Mouse (Mus musculus) T-helper 17 cell (primary cell): ENCODE results near the gene Rapgef2.

Experiments
- in situ Hi-C, 2 experiments: fragments of 300-600 bp; cut with MboI, MseI; formaldehyde crosslinking; loops; 1 replicate in 1 of 2; 2 replicates in 1 of 2; pipeline ENCODE4 v1.15.1; 2025; ENCODE audit warnings: high pct_unique_total_duplicates in 2 of 2

Gene Rapgef2

DNA sequence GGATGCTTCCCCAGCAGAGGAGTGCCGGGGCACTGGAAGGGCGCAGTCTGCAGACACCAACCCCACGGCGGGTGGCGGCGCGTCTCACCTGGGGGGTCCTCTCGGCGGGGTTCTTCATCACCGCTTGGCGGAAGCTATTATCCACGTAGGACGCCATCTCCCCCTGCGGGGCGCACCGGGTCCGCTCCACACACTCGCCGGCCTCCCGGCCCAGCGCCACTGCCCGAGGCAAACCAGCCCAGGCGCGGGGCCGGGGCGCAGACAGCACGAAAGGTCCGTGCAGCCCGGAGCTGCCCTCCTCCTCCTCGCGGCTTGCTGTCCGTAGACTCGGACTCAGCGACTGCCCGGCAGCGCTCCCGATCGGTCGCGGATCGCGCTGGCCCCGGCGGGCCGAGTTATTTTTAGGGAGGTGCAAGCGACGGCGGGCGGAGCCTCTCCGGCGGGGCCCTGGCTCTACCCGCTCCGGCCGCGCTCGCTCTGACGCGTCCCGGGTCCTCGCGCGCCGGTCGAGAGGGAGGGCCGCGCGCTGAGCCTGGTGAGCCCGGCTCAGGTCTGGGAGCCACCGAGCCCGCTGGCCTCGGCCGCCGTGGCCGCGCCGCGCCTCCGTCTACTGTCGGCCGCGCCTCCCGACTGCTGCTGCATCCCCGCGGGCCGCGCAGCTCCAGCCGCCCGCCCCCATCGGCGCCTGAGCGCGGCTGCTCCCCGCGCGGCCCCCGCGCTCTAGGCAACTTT lies at the start of gene Rapgef2:
TSS of gene Rapgef2 (minus strand) at position 142 of the 732 bp plus-strand sequence.
- in situ Hi-C loops = loop anchor here (5.0 to 25.0 kb wide), 4 partner anchors 39 to 1526 kb away; partner anchors contain the start of gene Gria2 (in 1 of the 2)

DNA sequence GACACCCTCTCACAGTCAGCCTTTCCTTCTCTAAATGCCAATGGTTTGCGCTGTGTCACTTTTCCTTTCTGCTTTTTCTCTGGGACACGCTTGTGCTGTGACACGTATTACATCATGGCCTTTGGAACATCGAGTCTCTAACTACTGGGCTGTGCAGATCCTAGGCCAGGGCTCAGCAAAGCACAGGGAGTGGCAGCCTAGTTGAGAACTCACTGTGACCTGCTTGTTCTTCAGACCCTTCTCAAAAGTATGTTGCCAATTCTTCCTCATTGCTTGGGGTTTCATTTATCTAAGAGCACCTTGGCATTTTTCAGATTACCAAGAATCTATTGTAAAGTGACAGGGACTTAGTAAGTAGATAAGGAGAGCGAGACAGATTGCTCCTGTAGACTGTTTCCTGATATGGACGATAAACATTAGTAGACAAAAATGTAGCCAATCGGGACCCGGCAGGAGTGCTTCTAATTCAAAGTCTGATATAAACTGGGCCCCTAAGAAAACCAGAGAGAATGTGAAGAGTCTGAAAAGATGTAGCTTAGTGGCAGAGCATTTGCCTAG lies 47.4 kb upstream of the Rapgef2 start:
- in situ Hi-C loops = no loop called here

DNA sequence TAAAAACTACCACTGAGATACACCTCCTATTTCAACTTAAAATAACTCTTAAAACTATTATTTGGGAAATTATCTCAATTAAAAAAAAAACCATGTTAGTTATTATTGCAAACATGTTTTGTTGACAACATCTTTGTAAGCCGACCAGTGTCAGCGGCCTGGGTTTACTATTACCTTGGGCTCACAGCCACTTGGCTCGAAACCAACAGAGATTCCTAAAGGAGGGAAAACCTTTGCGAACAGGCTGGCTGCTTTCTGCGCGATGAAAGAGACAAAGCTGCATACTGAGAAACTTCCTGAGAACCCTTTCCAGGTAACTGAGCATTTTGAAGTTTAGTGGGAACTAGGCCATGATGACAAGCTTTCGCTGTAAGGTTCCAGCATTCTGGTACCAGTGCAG lies 46.7 kb upstream of the Rapgef2 start:
- in situ Hi-C loops = no loop called here

DNA sequence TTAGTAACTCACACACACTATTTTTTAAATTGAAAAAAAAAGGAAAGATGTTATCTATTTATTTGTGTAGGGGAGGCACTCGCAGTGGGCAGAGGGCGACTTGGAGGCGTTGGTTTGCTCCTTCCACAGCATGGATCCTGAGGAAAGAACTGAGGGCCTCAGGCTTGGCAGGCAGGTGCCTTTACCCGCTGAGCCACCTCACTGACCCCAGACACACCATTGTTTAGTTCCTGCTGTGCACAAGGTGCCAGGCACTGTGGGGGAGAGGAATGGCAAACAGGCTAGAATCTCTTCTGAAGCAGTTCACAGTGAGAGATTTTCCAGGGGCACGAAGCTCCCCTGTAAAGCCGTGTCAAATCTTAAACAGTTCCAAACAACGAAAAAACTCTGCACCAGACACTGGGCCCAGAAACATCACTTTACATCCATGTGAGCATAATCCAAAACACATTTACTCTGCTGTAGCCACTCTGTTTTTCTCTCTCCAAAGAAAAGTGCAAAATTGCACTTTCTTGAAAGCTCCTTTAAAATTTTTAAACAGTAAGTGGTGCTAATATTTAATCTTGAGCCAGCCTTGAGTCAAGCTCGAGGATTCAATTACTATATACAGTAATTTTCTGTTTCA lies 43.5 kb upstream of the Rapgef2 start:
- in situ Hi-C loops = no loop called here

DNA sequence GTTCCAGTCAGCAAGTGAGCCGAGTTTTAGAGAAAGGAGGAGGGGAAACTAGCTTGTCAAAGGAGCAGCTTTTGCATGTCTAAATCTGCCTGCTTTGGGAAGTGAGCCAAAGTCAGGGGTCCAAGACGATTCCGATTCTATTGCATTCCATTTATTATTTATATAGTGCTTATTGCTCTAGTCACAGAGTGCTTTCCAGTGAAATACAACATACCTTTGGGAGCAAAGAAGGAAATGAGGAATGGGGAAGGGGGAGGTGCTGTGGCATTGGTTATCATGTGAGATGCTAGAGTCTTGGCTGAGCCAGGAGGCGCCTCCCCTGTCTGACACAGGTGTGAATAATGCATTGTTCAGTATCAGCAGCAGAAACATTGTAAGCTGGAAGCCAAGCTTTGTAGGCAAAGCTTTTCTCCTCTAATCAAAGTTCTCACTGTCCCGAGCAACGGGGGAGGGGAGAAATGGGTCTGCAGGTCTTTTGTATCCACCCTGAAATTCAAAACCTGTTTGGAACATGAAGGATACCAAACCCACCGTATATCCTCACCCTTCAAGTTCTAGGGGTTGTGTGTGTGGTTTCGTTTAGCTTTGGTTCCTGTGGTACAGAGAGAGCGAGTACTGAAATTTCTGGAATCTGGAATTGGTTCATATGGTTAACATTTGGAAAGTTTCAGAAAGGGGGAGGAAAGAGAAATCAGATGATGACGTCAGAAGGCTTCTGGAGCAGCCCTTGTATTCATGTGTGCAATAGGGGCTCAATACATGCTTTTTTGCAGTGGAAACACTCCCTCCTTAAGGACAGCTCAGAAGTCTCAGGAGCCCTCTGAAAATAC lies 38.6 kb upstream of the Rapgef2 start:
- in situ Hi-C loops = no loop called here

DNA sequence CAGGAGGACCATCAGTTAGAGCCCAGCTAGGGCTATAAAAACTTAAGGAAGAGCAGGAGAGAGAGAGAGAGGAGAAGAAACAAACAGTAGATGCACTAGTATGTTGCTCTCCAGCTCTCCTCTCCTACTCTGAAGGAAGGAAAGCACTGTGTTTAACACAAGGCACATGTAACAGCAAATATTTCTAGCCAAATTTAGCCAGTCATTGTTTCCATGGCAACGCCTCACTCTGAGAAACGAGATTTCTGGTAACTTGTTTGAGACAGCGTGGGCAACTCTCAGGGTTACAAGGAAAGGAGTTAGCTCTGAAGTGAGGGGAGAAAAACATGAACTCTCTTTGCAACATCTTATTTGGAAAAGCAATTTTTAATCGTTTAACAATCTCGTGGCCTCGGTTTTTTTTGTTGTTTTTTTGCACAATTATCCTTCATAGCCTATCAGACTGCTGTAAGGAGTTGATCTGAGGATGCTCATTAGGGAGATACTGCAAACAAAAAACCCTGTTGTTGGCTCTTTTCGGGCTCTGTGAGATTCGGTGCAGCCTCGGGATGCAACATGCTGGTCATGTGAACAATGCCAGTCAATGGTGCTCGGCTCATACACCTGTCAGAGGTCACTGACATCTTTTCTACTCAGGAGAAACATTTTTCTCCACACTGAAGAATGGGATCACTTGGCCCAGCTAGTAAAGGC lies 27.8 kb upstream of the Rapgef2 start:
- in situ Hi-C loops = no loop called here

DNA sequence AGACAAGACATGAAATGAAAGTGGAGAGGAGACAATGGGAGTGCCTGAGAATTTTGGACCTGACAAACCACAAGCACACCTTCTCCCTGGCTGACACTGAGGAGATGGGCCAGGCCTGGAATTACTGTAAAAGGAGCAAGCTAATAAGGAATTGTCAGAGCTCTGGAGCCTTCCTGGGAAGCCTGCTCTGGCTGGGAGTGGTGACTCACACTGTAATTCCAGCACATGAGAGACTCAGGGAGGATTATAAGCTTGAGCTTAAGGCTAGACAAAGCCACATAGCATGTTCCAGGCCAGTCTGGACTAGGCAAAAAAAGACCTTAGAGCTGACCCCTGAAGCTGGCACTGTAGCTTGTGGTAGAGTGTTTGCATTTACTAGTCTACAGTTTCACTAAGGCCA lies 25.6 kb upstream of the Rapgef2 start:
- in situ Hi-C loops = no loop called here

DNA sequence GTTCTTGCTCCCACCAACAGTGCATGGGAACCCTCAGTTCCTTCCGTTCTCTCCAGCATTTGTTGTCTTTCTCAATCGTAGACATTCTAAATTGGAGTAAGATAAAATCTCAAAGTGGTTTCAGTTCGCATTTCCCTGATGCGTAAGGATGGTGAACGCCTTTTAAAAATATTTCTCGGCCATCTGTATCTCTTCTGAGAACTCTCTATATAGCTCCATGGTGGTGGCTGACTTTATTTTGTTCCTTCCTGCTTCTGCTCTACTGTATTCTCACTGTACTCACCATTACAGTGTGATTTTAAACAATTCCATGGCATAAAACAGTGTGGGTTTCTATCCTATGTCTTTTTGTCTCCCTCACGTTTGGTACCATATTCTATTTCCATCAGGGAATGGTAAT lies 23.9 kb upstream of the Rapgef2 start:
- in situ Hi-C loops = no loop called here

DNA sequence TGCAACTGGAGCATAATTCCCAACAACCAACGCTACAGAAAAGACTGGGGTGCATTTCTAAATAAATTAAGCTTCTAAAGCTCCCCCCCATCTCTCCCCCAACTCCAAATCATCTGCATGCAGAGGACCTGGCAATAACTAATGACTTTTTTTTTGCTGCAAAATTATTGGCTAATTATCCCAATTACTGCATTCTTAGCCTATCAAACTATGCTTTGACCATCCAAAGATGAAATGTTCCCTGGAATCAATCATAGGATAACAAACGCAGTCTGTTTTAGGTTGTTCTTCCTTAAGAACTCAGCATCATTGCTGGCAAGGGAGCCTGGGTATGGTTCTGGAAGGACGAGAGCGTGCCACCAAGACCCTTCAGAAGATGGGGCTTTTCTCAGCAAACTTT lies 22.3 kb upstream of the Rapgef2 start:
- in situ Hi-C loops = no loop called here

DNA sequence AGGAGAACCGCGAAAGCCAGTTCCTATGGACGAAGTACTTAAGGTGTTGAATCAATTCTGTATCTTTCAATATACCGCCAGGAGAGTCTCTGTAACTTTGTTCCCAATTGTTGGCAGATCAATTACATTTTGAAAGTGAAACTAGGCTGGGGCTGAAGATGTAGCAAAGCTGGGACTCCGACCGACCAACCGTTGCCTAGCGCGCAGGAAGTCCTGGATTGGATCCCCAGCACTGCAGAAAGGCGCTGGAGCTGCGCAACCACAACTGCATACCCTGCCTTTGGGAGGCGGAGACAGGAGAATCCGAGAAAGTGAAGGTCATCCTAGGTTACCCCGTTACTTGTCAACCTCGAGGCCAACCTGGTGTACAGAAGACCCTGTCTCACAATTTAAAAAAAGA lies 13.1 kb upstream of the Rapgef2 start:
- in situ Hi-C loops = loop anchor here in 1 of 2 experiments (25.0 kb wide), 1 partner anchor 1513 kb away; the partner anchor contains the start of gene Gria2

DNA sequence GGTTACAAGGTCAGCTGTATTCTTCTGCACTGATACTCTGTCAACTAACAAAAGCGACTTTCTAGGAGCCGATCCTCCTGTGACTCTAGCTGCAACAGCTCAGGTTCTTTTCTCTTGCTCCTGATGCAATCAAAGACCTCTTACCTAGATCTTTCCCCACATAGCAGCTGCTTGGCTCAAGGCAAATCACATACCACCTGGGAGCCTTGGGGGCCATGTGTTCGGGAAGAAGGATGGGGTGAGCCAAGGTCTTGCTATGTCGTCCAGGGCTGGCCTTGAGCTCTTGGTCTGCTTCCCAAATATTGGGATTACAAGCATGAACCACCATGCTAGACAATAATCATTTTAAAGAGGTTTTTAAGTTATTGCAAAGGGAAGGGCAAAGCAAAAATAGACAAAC lies 11.0 kb upstream of the Rapgef2 start:
- in situ Hi-C loops = loop anchor here in 1 of 2 experiments (25.0 kb wide), 1 partner anchor 1515 kb away; the partner anchor contains the start of gene Gria2

DNA sequence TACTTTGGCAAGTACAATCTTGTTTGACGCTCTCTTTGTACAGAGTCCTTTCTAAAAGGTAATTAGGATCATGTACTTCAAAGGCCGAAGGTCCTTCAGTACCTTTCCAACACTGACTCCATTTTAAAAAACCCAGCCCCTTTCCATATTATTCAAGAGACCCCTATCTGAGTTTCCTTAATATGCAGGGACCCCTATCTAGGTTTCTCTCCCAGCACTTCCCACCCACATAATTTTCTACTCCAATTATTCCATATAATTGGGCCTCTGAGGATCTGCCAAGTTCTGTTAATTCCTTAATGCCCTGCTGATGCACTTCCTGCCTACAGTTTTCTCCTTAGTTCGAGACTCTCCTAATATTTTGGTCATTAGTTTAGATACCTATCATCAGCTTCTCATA lies 10.3 kb upstream of the Rapgef2 start:
- in situ Hi-C loops = loop anchor here in 1 of 2 experiments (25.0 kb wide), 1 partner anchor 1516 kb away; the partner anchor contains the start of gene Gria2

DNA sequence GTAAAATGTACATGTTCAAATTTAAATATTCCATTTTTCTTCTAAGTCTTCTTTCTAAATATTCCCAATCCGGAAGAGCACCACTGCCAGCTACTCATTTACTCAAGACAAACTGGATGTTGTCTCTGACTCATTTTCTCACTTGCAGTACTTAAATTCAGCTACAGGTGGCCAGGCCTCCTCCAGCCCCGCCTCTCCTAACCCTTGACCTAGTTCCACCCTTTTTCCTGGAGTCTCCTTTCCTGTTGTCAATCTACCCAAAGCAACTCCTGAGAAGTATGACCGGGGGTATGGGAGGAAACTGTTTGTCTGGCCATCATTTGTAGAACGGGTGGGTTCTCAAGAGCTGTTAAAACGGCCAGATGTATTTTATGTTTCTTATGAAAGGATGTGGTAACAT lies 9.7 kb upstream of the Rapgef2 start:
- in situ Hi-C loops = loop anchor here in 1 of 2 experiments (25.0 kb wide), 1 partner anchor 1516 kb away; the partner anchor contains the start of gene Gria2

DNA sequence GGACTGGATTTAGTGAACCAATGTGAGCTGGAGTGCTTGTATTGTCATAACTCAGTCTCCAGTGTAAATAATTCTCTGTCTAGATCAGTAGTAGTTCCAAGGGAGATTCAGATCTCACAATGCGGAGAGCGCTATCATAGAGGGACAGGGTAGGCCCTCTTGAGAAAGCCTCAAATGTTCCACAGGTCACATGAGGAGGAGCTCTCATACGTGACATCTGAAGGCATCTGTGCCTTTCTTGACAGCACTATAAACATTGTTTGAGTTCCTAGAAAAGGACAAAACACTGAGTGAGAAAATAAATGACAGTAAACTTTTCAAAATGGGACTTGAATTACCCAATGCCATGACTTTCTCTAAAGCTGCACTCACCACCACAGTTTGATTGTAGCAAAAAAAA lies 8.4 kb upstream of the Rapgef2 start:
- in situ Hi-C loops = loop anchor here in 1 of 2 experiments (25.0 kb wide), 1 partner anchor 1518 kb away; the partner anchor contains the start of gene Gria2

DNA sequence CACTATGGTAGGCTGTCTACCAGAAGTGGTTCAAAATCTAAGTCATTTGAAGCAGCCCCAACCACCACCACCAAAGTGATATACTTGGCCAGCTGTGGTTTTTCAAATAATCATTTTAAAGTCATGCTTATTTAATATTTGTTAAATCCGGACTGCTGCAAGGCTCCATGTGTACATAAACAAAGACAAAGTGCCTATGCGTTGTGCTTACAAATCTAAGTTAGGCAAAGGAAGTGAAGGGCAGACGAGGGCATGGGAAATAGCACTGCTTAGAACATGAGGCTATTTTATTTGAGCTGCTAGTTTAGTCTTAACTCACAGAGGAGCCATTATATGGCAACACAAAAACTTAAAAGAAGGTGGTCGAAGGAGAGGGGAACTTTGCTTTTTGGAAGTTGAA lies 6.7 kb upstream of the Rapgef2 start:
- in situ Hi-C loops = loop anchor here in 1 of 2 experiments (25.0 kb wide), 1 partner anchor 1519 kb away; the partner anchor contains the start of gene Gria2

DNA sequence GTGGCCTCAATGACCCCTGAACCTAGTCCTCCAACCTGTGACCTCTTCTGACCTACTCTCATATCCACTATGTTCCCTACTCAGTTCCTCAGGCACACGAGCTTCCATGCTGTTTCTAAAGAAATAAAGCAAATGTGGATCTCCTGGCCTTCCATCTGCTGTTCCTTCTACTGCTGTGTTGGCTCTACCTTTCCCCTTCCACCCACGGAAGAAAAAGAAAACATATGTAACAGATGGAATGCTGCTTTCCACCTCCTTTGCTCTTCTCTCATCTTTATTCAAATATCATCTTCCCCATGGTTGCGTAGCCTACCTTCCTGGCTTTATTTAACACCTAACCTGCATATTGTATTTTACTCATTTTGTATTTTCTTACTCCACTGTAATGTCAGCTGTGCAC lies 2.7 kb upstream of the Rapgef2 start:
- in situ Hi-C loops = loop anchor here (5.0 to 25.0 kb wide), 4 partner anchors 42 to 1523 kb away; partner anchors contain the start of gene Gria2 (in 1 of the 2)

DNA sequence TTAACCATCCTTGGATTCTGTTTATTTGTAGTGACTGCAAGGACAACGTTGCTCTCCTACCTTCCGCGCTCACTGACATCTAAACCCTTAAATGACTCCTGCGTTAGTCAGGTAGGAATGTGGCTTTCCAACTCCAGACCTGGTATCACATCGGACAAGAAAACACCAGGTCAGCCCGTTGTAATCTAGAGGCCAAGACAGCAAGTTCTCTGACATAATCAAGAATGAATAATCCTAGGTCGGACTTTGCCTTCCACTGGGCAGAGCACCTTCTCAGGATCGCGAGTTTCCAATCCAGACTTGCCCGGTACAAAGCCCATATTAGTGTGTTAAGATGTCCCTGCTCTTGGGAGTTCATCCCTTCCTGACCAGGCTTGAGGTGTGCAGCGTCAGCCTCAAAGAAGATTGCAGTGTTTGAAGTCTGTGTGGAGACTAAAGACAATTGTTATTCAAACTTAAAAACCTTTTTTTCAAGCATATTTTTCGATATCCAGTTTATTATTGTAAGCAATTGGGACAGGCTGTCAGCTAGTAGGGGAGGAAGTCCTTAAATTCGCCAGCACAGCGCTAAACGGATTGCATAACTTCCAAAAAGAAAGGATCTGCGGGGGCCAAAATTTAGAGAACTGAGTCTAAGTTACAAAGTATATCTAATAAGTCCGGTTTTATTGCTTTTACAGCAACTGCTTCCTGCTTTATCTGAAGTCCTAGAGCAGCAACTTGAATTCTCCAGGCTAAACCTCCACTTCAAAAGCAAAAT lies 1.6 kb upstream of the Rapgef2 start:
- in situ Hi-C loops = loop anchor here (5.0 to 25.0 kb wide), 4 partner anchors 41 to 1524 kb away; partner anchors contain the start of gene Gria2 (in 1 of the 2)

DNA sequence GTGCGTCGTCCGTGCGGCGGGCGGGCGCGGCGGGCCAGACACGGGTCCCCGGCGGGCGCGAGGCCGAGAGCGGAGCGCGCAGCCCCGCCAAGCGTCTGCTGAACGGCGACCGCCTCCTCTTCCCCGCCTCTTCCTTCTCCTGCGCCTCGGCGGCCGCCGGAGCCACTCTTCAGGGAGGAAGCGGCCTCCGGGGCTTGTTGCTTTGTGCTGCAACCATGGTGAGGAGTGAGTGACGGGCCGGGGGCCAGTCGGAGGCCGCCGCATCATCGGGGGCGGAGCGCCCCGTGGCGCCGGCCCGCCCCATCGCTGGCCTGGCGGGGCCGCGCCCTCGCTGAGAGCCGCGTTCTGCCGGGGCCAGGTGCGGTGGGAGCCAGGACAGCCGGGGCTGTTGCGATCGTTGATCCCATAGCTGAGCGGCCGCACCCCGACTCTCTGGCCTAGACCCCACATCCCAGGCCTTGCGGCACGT lies 825 bp upstream of the Rapgef2 start:
- in situ Hi-C loops = loop anchor here (5.0 to 25.0 kb wide), 4 partner anchors 40 to 1525 kb away; partner anchors contain the start of gene Gria2 (in 1 of the 2)

DNA sequence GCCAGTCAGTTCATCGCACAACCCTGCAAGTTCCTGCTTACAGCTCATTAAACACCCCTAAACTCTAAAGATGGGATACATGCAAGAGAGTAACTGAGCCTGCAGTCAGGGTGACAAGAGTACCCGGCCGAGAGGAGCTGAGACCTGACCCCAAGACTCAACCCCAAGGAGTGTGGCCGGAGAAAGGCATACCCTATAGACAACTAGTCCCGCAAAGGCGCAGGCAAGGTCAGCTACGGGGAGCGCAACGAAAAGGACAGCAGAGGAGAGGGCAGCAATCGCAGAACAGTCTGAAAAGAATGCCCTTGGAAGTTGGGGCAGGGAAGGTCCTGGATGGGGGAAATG lies 314 bp downstream of the Rapgef2 start:
- in situ Hi-C loops = loop anchor here (5.0 to 25.0 kb wide), 4 partner anchors 39 to 1526 kb away; partner anchors contain the start of gene Gria2 (in 1 of the 2)
